Mouse (Mus musculus): Measurements from ENCODE around the gene Apol8. TPM values are rescaled to one million over a fixed set of nuclear protein-coding genes. Genes with fewer than 3 reads are reported as not detected.

Apol8 gene
- total and polyA plus RNA-seq, 3 experiments = 0.14 to 0.15 TPM; not detected in 1

DNA sequence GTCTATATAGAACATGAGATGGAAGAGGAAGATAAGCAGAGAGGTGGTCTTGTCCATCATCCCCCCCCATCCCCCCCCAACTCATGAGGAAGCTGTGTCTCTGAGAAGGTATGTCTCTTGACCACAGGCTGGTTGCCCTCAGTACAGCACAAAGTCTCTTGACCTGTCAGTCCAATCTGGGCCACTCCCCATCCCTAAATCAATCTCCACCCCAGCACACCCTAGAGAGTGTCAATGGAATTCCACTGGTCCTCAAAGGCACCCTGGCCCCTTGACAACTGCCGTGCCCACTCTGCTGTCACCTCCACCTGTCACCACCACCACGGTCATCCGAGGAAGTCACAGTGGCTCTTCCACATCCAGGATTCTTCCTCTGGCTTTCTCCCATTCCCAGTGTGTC lies 8.4 kb downstream of the Apol8 start:
- Histone ChIP-seq H3K79me2 (replicated peaks; ENCODE audit: control insufficient read depth, extremely low read depth, insufficient read depth, poor library complexity, severe bottlenecking) (no peaks in the 10 kb centered on the region), H3K9ac (ENCODE audit: insufficient read depth, low read depth) (no peak overlapping the region), H3K9me3 (replicated peaks; ENCODE audit: low read length) (peaks cover 10% of the 10 kb centered on the region), H3K36me3 (replicated peaks in 1 of 2; ENCODE audit: control insufficient read depth in 1 of 2, insufficient read depth in 1 of 2, low read length in 1 of 2) (no peaks in the 10 kb centered on the region), H3K27me3 (replicated peaks) (peaks cover 28% of the 10 kb centered on the region), H3K27ac (ENCODE audit: insufficient read depth, low read depth) (no peak overlapping the region), H3K4me3 (replicated peaks in 1 of 3; ENCODE audit: low read depth in 2 of 3, low read length in 2 of 3, poor library complexity in 1 of 3) (no peak overlapping the region), H3K4me1 (ENCODE audit: control insufficient read depth in 1 of 2, insufficient read depth in 2 of 2) (peaks cover 0 to 4% of the 10 kb centered on the region in 2 experiments; a peak in 1 of 4 replicates), H3K4me2 (ENCODE audit: insufficient read depth, low read depth, poor library complexity, severe bottlenecking) (no peak overlapping the region)
- TF ChIP-seq CHD1 (IDR thresholded peaks at IDR 0.05; ENCODE audit: low read depth, low read length) = no peak
- no peak for TF ChIP-seq MYC (IDR thresholded peaks at IDR 0.05; ENCODE audit: low read depth, low read length)
- no peak for TF ChIP-seq RCOR1 (conservative IDR thresholded peaks at IDR 0.05; ENCODE audit: low read depth, low read length)
- no peak for TF ChIP-seq RAD21 (IDR thresholded peaks at IDR 0.05; ENCODE audit: low read depth, low read length)
- no peak for TF ChIP-seq KAT2A (IDR thresholded peaks at IDR 0.05; ENCODE audit: insufficient replicate concordance, low read length)
- TF ChIP-seq E2F4 (IDR thresholded peaks at IDR 0.05; ENCODE audit: insufficient replicate concordance, low read depth, low read length) = no peak
- no peak for TF ChIP-seq MAZ (IDR thresholded peaks at IDR 0.05; ENCODE audit: low read depth, low read length)
- no peak for TF ChIP-seq IRF4 (IDR thresholded peaks at IDR 0.05; ENCODE audit: low read depth, low read length)
- TF ChIP-seq PAX5 (IDR thresholded peaks at IDR 0.05; ENCODE audit: low read length) = no peak
- no peak for TF ChIP-seq NELFE (IDR thresholded peaks at IDR 0.05; ENCODE audit: low read depth, low read length)
- no peak for TF ChIP-seq EP300 (IDR thresholded peaks at IDR 0.05; ENCODE audit: low read length)
- no peak for TF ChIP-seq ZMIZ1 (IDR thresholded peaks at IDR 0.05; ENCODE audit: low read depth, low read length)
- TF ChIP-seq NRF1 (IDR thresholded peaks at IDR 0.05; ENCODE audit: low read depth, low read length) = no peak
- TF ChIP-seq USF1 (IDR thresholded peaks at IDR 0.05; ENCODE audit: low read depth, low read length) = no peak
- no peak for TF ChIP-seq MXI1 (IDR thresholded peaks at IDR 0.05; ENCODE audit: low read depth, low read length)
- no peak for TF ChIP-seq UBTF (IDR thresholded peaks at IDR 0.05; ENCODE audit: low read depth, low read length)
- TF ChIP-seq CTCF (conservative IDR thresholded peaks at IDR 0.05 in 1 of 2, IDR thresholded peaks at IDR 0.05 in 1 of 2; ENCODE audit: low read depth in 2 of 2, low read length in 2 of 2) = no peak
- no peak for TF ChIP-seq SMC3 (IDR thresholded peaks at IDR 0.05; ENCODE audit: low read depth, low read length)
- TF ChIP-seq CHD2 (IDR thresholded peaks at IDR 0.05; ENCODE audit: low read length) = no peak
- no peak for TF ChIP-seq USF2 (conservative IDR thresholded peaks at IDR 0.05; ENCODE audit: low read depth, low read length)
- in situ Hi-C loops (cut with MboI; ENCODE audit: low pct_ligation_motif_present, low pct_unique_long_range_greater_than_20kb, low sequenced_read_pairs) = loop anchor here (25.0 kb wide), 1 partner anchor 414 kb away; the partner anchor contains the start of gene Ift27
- DNase-seq (ENCODE audit: extremely low read depth) = no peak
- dilution Hi-C loops (cut with MboI; ENCODE audit: extremely low pct_ligation_motif_present, extremely low pct_unique_long_range_greater_than_20kb, low sequenced_read_pairs) = no loop called here

DNA sequence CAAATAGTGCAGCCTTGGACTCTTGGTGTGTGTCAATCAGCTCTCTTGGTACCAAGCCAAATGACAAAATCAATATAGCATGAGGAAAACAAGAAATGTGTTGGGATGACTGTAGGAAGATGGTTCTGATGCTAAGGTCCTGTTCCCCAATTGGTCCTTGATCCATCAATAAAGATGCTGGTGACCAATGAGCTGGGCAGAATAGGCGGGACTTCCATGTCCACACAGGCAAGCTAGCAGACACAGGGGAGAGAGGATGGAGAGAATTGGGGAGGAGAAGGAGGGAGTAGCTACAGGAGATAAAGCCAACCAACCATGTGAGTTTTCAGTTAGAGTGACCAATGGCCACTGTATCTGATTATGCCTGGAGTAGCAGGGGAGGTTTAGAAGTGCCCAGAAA lies 10.5 kb downstream of the Apol8 start:
- Histone ChIP-seq H3K27ac (ENCODE audit: insufficient read depth, low read depth) (no peak overlapping the region), H3K27me3 (replicated peaks) (peaks cover 21% of the 10 kb centered on the region), H3K4me3 (replicated peaks in 1 of 3; ENCODE audit: low read depth in 2 of 3, low read length in 2 of 3, poor library complexity in 1 of 3) (no peak overlapping the region), H3K9ac (ENCODE audit: insufficient read depth, low read depth) (no peak overlapping the region), H3K9me3 (replicated peaks; ENCODE audit: low read length) (peaks cover 10% of the 10 kb centered on the region), H3K4me2 (ENCODE audit: insufficient read depth, low read depth, poor library complexity, severe bottlenecking) (no peak overlapping the region), H3K36me3 (replicated peaks in 1 of 2; ENCODE audit: control insufficient read depth in 1 of 2, insufficient read depth in 1 of 2, low read length in 1 of 2) (no peaks in the 10 kb centered on the region), H3K79me2 (replicated peaks; ENCODE audit: control insufficient read depth, extremely low read depth, insufficient read depth, poor library complexity, severe bottlenecking) (no peaks in the 10 kb centered on the region), H3K4me1 (ENCODE audit: control insufficient read depth in 1 of 2, insufficient read depth in 2 of 2) (no peaks in the 10 kb centered on the region)
- in situ Hi-C loops (cut with MboI; ENCODE audit: low pct_ligation_motif_present, low pct_unique_long_range_greater_than_20kb, low sequenced_read_pairs) (loop anchor here (25.0 kb wide), 1 partner anchor 416 kb away; the partner anchor contains the start of gene Ift27), dilution Hi-C loops (cut with MboI; ENCODE audit: extremely low pct_ligation_motif_present, extremely low pct_unique_long_range_greater_than_20kb, low sequenced_read_pairs) (no loop called here)
- no peak for TF ChIP-seq TCF12 (IDR thresholded peaks at IDR 0.05; ENCODE audit: low read depth, low read length)
- no peak for TF ChIP-seq MAZ (IDR thresholded peaks at IDR 0.05; ENCODE audit: low read depth, low read length)
- no peak for TF ChIP-seq ZC3H11A (IDR thresholded peaks at IDR 0.05; ENCODE audit: low read depth, low read length)
- TF ChIP-seq POLR2A (IDR thresholded peaks at IDR 0.05; ENCODE audit: low read depth, low read length) = no peak
- TF ChIP-seq SMC3 (IDR thresholded peaks at IDR 0.05; ENCODE audit: low read depth, low read length) = no peak
- TF ChIP-seq BHLHE40 (IDR thresholded peaks at IDR 0.05; ENCODE audit: low read depth, low read length) = no peak
- TF ChIP-seq MAFK (IDR thresholded peaks at IDR 0.05; ENCODE audit: insufficient replicate concordance, low read length) = no peak
- TF ChIP-seq MXI1 (IDR thresholded peaks at IDR 0.05; ENCODE audit: low read depth, low read length) = no peak
- no peak for DNase-seq (ENCODE audit: extremely low read depth)

All from CH12.LX (cell line).